Mouse (Mus musculus): ENCODE data around the gene Spock1.

GRCm38 (mm10) chr13:57786278-57786677, 121.9 kb downstream of the Spock1 start:
- TF ChIP-seq POLR2A (IDR thresholded peaks at IDR 0.05; ENCODE audit: borderline replicate concordance, extremely low read depth, low read depth, low read length) (no peak), CTCF (IDR thresholded peaks at IDR 0.05; ENCODE audit: insufficient read depth, low read length) (no peak)

All from lung, adult 2 months (tissue).